In the genomic region with DNA sequence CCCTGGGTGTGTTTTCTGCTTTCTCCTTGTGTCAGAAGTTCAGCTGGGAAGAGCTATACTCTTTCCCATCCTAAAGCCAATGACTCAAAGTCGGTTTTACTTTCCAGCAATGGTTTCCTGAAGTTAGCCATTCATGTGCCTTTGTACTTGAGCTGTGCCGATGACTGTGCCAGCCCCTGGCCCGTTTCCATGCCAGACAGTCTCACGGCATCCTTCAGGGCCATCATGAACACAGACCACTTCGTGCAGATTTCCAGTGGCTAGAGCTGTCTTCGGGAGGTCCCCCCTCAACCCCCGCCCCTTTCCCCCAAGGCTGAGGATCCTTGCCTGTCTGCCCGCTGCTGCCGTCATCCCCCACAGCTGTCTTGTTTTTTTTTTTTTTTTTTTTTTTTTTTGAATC, we compare ENCODE assay signal across 31 mouse cellular contexts. TPM values are rescaled to one million over a fixed set of nuclear protein-coding genes. Genes with fewer than 3 reads are reported as not detected.
DNase-seq lines count a peak whose midpoint lies in the region; ATAC-seq and TF ChIP-seq lines count a peak whose summit lies in the region.
"Had no signal": no experiment of that assay in that cellular context is flagged by ENCODE, and none has a peak within 500 bp of the region (broad histone marks: within the 10 kb centered on the region; RNA-seq: fewer than 3 reads in every experiment).

No protein-coding gene starts in this region.

- no peaks in the 10 kb centered on the region for H3K9me3 ChIP-seq in hindbrain, postnatal 0 days (ENCODE audit: low read length)
- no peaks in the 10 kb centered on the region for H3K9me3 ChIP-seq in hindbrain, embryonic 13.5 days
- H3K9me3 ChIP-seq: embryonic facial prominence, embryonic 10.5 days; embryonic facial prominence, embryonic 15.5 days; forebrain, embryonic 13.5 days; hindbrain, embryonic 10.5 days; liver, embryonic 13.5 days; megakaryocyte, embryonic 14.5 days; midbrain, embryonic 12.5 days had no signal

- H3K4me3 ChIP-seq in hindbrain, postnatal 0 days (ENCODE audit: low read length), result no peak overlapping the region
- H3K4me3 ChIP-seq in hindbrain, embryonic 13.5 days, result no peak overlapping the region
- H3K4me3 ChIP-seq: embryonic facial prominence, embryonic 10.5 days; embryonic facial prominence, embryonic 15.5 days; forebrain, embryonic 13.5 days; hindbrain, embryonic 10.5 days; layer of hippocampus, adult 2 months; left cerebral cortex, adult 2 months; liver, embryonic 13.5 days; megakaryocyte, embryonic 14.5 days; midbrain, embryonic 12.5 days had no signal

- 0 out of 2 replicates have a peak, but pooled peaks cover 3% of the 10 kb centered on the region for H3K4me1 ChIP-seq in hindbrain, postnatal 0 days (ENCODE audit: insufficient read depth, low read length)
- peaks cover 12% of the 10 kb centered on the region for H3K4me1 ChIP-seq in hindbrain, embryonic 13.5 days (replicated peaks)
- H3K4me1 ChIP-seq: megakaryocyte, embryonic 14.5 days; midbrain, embryonic 12.5 days had no signal

- WGBS in hindbrain, postnatal 0 days, result 34% methylated on average over 9 of the region's 9 CpGs
- 57% methylated on average over 9 of the region's 9 CpGs for WGBS in hindbrain, embryonic 13.5 days

- no peak for TF ChIP-seq POLR2A in brain, embryonic 14.5 days (IDR thresholded peaks at IDR 0.05; ENCODE audit: borderline replicate concordance, extremely low read depth, insufficient read depth, insufficient read length, poor library complexity, severe bottlenecking)

- no peak overlapping the region for H3K27ac ChIP-seq in hindbrain, postnatal 0 days
- H3K27ac ChIP-seq in hindbrain, embryonic 13.5 days, result no peak overlapping the region
- H3K27ac ChIP-seq: embryonic facial prominence, embryonic 10.5 days; embryonic facial prominence, embryonic 15.5 days; forebrain, embryonic 13.5 days; hindbrain, embryonic 10.5 days; layer of hippocampus, adult 2 months; left cerebral cortex, adult 2 months; liver, embryonic 13.5 days; midbrain, embryonic 12.5 days; stomach, postnatal 0 days had no signal

- no peak overlapping the region for H3K4me2 ChIP-seq in hindbrain, postnatal 0 days (ENCODE audit: low read depth, low read length)
- H3K4me2 ChIP-seq in hindbrain, embryonic 13.5 days, result no peak overlapping the region
- H3K4me2 ChIP-seq: embryonic facial prominence, embryonic 15.5 days; forebrain, embryonic 13.5 days; liver, embryonic 13.5 days; midbrain, embryonic 12.5 days had no signal

- TF ChIP-seq CTCF in hindbrain, postnatal 0 days (IDR thresholded peaks at IDR 0.05; ENCODE audit: low read depth), result no peak
- no peak for TF ChIP-seq CTCF in brain, embryonic 14.5 days (IDR thresholded peaks at IDR 0.05; ENCODE audit: borderline replicate concordance, extremely low read depth, insufficient read depth, insufficient read length)

- H3K9ac ChIP-seq in hindbrain, postnatal 0 days (replicated peaks; ENCODE audit: low read length), result no peak overlapping the region
- no peak overlapping the region for H3K9ac ChIP-seq in hindbrain, embryonic 13.5 days
- H3K9ac ChIP-seq: embryonic facial prominence, embryonic 15.5 days; forebrain, embryonic 13.5 days; liver, embryonic 13.5 days; midbrain, embryonic 12.5 days had no signal

- no peaks in the 10 kb centered on the region for H3K27me3 ChIP-seq in hindbrain, postnatal 0 days (ENCODE audit: insufficient read depth, low read length)
- no peaks in the 10 kb centered on the region for H3K27me3 ChIP-seq in hindbrain, embryonic 13.5 days
- H3K27me3 ChIP-seq: embryonic facial prominence, embryonic 15.5 days; forebrain, embryonic 13.5 days; liver, embryonic 13.5 days had no signal

- peak; percentile 56 for DNase-seq in adrenal gland, adult 2 months
- DNase-seq in adrenal gland, postnatal 4 days (ENCODE audit: low spot score in 2 of 2), result no peak
- peak; percentile 57 for DNase-seq in hindbrain, postnatal 0 days (ENCODE audit: low spot score)
- DNase-seq in Muller cell, postnatal 12 days (ENCODE audit: inconsistent ontology term), result peak; percentile 33
- DNase-seq in brain, embryonic 14.5 days (ENCODE audit: low read depth), result peak; percentile 45
- DNase-seq in right cerebral cortex, postnatal 25 days, result no peak
- DNase-seq: cerebellum, adult 9-11 months; gastrocnemius, postnatal 14 days; heart, postnatal 14 days; kidney, adult 2 months; kidney, postnatal 36 days; liver, embryonic 13.5 days; lung, adult 18-20 months; lung, postnatal 4 days; right cerebral cortex, postnatal 4 days; thymus, adult 18-20 months; thymus, postnatal 25 days had no signal

- H3K36me3 ChIP-seq in hindbrain, postnatal 0 days (ENCODE audit: insufficient read depth, low read length), result no peaks in the 10 kb centered on the region
- no peaks in the 10 kb centered on the region for H3K36me3 ChIP-seq in hindbrain, embryonic 13.5 days
- H3K36me3 ChIP-seq: embryonic facial prominence, embryonic 10.5 days; embryonic facial prominence, embryonic 15.5 days; hindbrain, embryonic 10.5 days; liver, embryonic 13.5 days; midbrain, embryonic 12.5 days had no signal

- peak; percentile 76 for ATAC-seq in hindbrain, postnatal 0 days
- ATAC-seq in hindbrain, embryonic 13.5 days (ENCODE audit: low FRiP score), result no peak
- ATAC-seq: forebrain, embryonic 13.5 days; lung, postnatal 0 days had no signal

RNA-seq across cellular contexts. Expression of gene Pcsk6, which starts 17.8 kb away (rescaled TPM):
- total RNA-seq in adrenal gland, adult 2 months (2021), result 10 to 100 TPM; 23.0 to 34.8 TPM
- 7.0 and 9.8 TPM in 2 replicates for polyA plus RNA-seq in adrenal gland, adult 2 months (2012; rRNA removed)
- total RNA-seq in adrenal gland, postnatal 4 days (2021), result 10 to 100 TPM; 15.9 to 18.9 TPM
- 13.0 and 20.1 TPM in 2 replicates for total RNA-seq in hindbrain, postnatal 0 days (2014; rRNA removed)
- 2.0 and 2.1 TPM in 2 replicates for polyA plus RNA-seq in hindbrain, postnatal 0 days (2015; fragmentation: Nextera tagmentation; extraction: Ambion mirVana)
- 0.52 and 0.66 TPM in 2 replicates for polyA plus RNA-seq in hindbrain, embryonic 13.5 days (2015; fragmentation: Nextera tagmentation; extraction: Ambion mirVana)
- polyA plus RNA-seq in brain, embryonic 14.5 days (2012; rRNA removed), result 3.8 and 6.5 TPM in 2 replicates
- total RNA-seq: granulocyte monocyte progenitor cell, adult 5-6 weeks; MEL; monocyte, adult 5-6 weeks had no signal

Comparison
In these comparisons a context has a peak if more than half of its experiments do, and no peak if none do; other contexts are left out.
1. DNase-seq: peak in adrenal gland, adult 2 months (single experiment), hindbrain, postnatal 0 days (single experiment), Muller cell, postnatal 12 days (single experiment) and brain, embryonic 14.5 days (single experiment); none in adrenal gland, postnatal 4 days (0 of 2) and right cerebral cortex, postnatal 25 days (single experiment).